Mouse (Mus musculus) lung, postnatal 0 days (tissue): ENCODE data around the gene Kcnh3.

Source experiments
- CTCF ChIP-seq: IDR thresholded peaks from 2 replicates; pipeline ENCODE4 v1.5.1; 2016; ENCODE audit warnings: antibody characterized with exemption, mild to moderate bottlenecking
- EP300 ChIP-seq: IDR thresholded peaks from 2 replicates; pipeline ENCODE4 v1.6.1; 2016; ENCODE audit warnings: antibody characterized with exemption, mild to moderate bottlenecking, control low read depth

DNA sequence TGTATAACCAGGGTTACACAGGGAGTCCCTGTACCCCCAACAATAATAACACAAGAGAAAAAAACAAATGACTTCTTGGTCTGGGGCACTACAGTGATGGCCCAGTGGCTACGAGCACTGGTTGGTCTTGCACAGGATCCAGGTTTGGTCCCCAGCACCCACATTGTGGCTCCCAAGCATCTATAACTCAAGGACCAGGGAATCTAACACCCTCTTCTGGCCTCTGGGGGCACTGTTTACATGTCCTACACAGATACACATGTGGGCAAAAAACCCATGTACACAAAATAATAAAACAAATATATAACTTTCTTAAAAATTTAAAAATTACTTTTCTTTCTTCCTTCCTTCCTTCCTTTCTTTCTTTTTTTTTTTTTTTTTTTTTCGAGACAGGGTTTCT is 45.0 kb upstream of the Kcnh3 start:
- TF ChIP-seq CTCF (peak; percentile 24), EP300 (no peak)
